Mouse (Mus musculus): ENCODE data around the gene Grid2. TPM values are rescaled to one million over a fixed set of nuclear protein-coding genes. Genes with fewer than 3 reads are reported as not detected.

Grid2 gene
- 0.40 and 0.44 TPM in 2 replicates for polyA plus RNA-seq (2015; fragmentation: Nextera tagmentation; extraction: Ambion mirVana)

GRCm38 (mm10) chr6:63255826-63256555 lies at the start of gene Grid2:
Gene Grid2 (plus strand): TSS chr6:63255876.
- no peak for ATAC-seq
- Histone ChIP-seq H3K9me3 (ENCODE audit: control insufficient read depth) (no peaks in the 10 kb centered on the region), H3K27ac (ENCODE audit: low read depth, low read length) (no peak within 1 kb of the TSS), H3K4me3 (ENCODE audit: low read depth, low read length) (peak within 1 kb of the TSS; percentile 59), H3K9ac (ENCODE audit: low read depth, low read length) (no peak within 1 kb of the TSS), H3K27me3 (replicated peaks; ENCODE audit: control insufficient read depth, insufficient read depth, low read length) (peaks cover 31% of the 10 kb centered on the region; the same call in 1 of the 2 replicates), H3K4me2 (replicated peaks; ENCODE audit: low read depth) (peak within 1 kb of the TSS; percentile 90), H3K36me3 (ENCODE audit: control insufficient read depth, insufficient read depth) (no peaks in the 10 kb centered on the region), H3K4me1 (replicated peaks; ENCODE audit: control insufficient read depth, insufficient read depth, low read length) (no peaks in the 10 kb centered on the region)
- TF ChIP-seq CTCF (IDR thresholded peaks at IDR 0.05; ENCODE audit: low read depth), result peak; percentile 13; the same call in 1 of the 2 replicates
- WGBS, result under 1% methylated on average over 71 of the region's 71 CpGs

GRCm38 (mm10) chr6:63250738-63251137 lies 4.9 kb upstream of the Grid2 start:
- Histone ChIP-seq H3K36me3 (ENCODE audit: control insufficient read depth, insufficient read depth) (no peaks in the 10 kb centered on the region), H3K27ac (ENCODE audit: low read depth, low read length) (no peak overlapping the region), H3K27me3 (replicated peaks; ENCODE audit: control insufficient read depth, insufficient read depth, low read length) (peaks cover 8% of the 10 kb centered on the region; the same call in 1 of the 2 replicates), H3K9me3 (ENCODE audit: control insufficient read depth) (no peaks in the 10 kb centered on the region), H3K9ac (ENCODE audit: low read depth, low read length) (no peak overlapping the region), H3K4me2 (replicated peaks; ENCODE audit: low read depth) (no peak overlapping the region), H3K4me1 (replicated peaks; ENCODE audit: control insufficient read depth, insufficient read depth, low read length) (no peaks in the 10 kb centered on the region), H3K4me3 (ENCODE audit: low read depth, low read length) (no peak overlapping the region)
- no peak for TF ChIP-seq CTCF (IDR thresholded peaks at IDR 0.05; ENCODE audit: low read depth)
- ATAC-seq, result no peak

GRCm38 (mm10) chr6:63256556-63257405 lies 1.1 kb downstream of the Grid2 start:
- ATAC-seq, result no peak
- under 1% methylated on average over 49 of the region's 49 CpGs for WGBS
- Histone ChIP-seq H3K4me3 (ENCODE audit: low read depth, low read length) (peak overlapping the region; percentile 59), H3K4me2 (replicated peaks; ENCODE audit: low read depth) (peak overlapping the region; percentile 90), H3K27ac (ENCODE audit: low read depth, low read length) (no peak overlapping the region), H3K4me1 (replicated peaks; ENCODE audit: control insufficient read depth, insufficient read depth, low read length) (no peaks in the 10 kb centered on the region), H3K36me3 (ENCODE audit: control insufficient read depth, insufficient read depth) (no peaks in the 10 kb centered on the region), H3K9ac (ENCODE audit: low read depth, low read length) (no peak overlapping the region), H3K9me3 (ENCODE audit: control insufficient read depth) (no peaks in the 10 kb centered on the region), H3K27me3 (replicated peaks; ENCODE audit: control insufficient read depth, insufficient read depth, low read length) (peaks cover 31% of the 10 kb centered on the region; the same call in 1 of the 2 replicates)
- TF ChIP-seq CTCF (IDR thresholded peaks at IDR 0.05; ENCODE audit: low read depth), result no peak

DNA sequence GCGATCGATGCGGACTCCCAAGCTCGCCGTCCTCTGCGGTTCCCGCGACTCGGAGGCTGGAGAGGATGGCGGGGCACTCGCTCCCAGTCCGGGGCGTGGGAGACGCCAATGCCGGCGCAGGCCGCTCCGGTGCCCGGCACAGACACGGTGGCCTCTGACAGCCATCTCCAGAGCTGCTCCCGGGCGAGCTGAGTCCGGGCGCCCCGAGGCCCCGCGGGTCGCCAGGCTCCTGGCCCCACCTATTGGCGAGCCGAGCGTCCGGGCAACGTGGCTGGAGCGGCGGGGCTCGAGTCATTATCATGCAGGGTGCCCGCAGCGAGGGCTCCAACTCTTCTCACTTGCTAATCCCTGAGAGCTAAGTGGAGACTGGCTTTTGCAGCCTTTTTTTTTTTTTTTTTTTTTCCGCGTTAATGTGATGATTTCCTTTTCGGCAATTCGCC lies 1.8 kb downstream of the Grid2 start:
- ATAC-seq, result peak; percentile 19; the same call in 1 of the 2 replicates
- TF ChIP-seq CTCF (IDR thresholded peaks at IDR 0.05; ENCODE audit: low read depth), result no peak

GRCm38 (mm10) chr6:63257876-63258275 lies 2.2 kb downstream of the Grid2 start:
- Histone ChIP-seq H3K9ac (ENCODE audit: low read depth, low read length) (no peak overlapping the region), H3K4me1 (replicated peaks; ENCODE audit: control insufficient read depth, insufficient read depth, low read length) (no peaks in the 10 kb centered on the region)
- 2% methylated on average over 11 of the region's 11 CpGs for WGBS

More for the DNA sequence above, 1.8 kb downstream of the Grid2 start:
- Histone ChIP-seq H3K27ac (ENCODE audit: low read depth, low read length) (no peak overlapping the region), H3K36me3 (ENCODE audit: control insufficient read depth, insufficient read depth) (no peaks in the 10 kb centered on the region), H3K9ac (ENCODE audit: low read depth, low read length) (no peak overlapping the region), H3K9me3 (ENCODE audit: control insufficient read depth) (no peaks in the 10 kb centered on the region), H3K4me3 (ENCODE audit: low read depth, low read length) (peak overlapping the region; percentile 59), H3K27me3 (replicated peaks; ENCODE audit: control insufficient read depth, insufficient read depth, low read length) (peaks cover 31% of the 10 kb centered on the region; the same call in 1 of the 2 replicates), H3K4me1 (replicated peaks; ENCODE audit: control insufficient read depth, insufficient read depth, low read length) (no peaks in the 10 kb centered on the region), H3K4me2 (replicated peaks; ENCODE audit: low read depth) (peak overlapping the region; percentile 90)
- WGBS, result under 1% methylated on average over 42 of the region's 42 CpGs

DNA sequence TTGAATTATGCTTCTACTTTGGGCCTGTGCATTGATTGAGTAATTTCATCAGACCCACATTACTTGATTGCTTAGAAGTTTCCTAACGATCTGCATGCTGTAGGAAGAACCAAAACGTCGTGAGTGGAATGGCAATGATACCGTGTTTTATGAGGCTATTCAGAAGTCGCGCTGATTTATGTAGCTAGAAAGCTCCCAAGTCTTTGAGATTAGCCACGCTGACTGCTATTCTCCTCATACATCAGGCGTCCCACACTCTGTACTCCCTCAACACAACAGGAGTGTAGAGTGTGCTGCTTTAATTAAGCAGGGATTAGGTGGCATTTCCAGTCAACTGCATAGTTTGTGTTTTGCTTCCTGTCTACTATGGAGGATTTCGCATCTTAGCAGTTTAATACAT lies 4.1 kb downstream of the Grid2 start:
- Histone ChIP-seq H3K36me3 (ENCODE audit: control insufficient read depth, insufficient read depth) (no peaks in the 10 kb centered on the region), H3K9ac (ENCODE audit: low read depth, low read length) (no peak overlapping the region), H3K4me3 (ENCODE audit: low read depth, low read length) (no peak overlapping the region), H3K27ac (ENCODE audit: low read depth, low read length) (no peak overlapping the region), H3K4me1 (replicated peaks; ENCODE audit: control insufficient read depth, insufficient read depth, low read length) (no peaks in the 10 kb centered on the region), H3K4me2 (replicated peaks; ENCODE audit: low read depth) (no peak overlapping the region), H3K27me3 (replicated peaks; ENCODE audit: control insufficient read depth, insufficient read depth, low read length) (peaks cover 27% of the 10 kb centered on the region; the same call in 1 of the 2 replicates), H3K9me3 (ENCODE audit: control insufficient read depth) (no peaks in the 10 kb centered on the region)
- no peak for TF ChIP-seq CTCF (IDR thresholded peaks at IDR 0.05; ENCODE audit: low read depth)
- WGBS, result 46% methylated on average over 9 of the region's 9 CpGs
- ATAC-seq, result no peak

More at GRCm38 (mm10) chr6:63257876-63258275, 2.2 kb downstream of the Grid2 start:
- Histone ChIP-seq H3K27ac (ENCODE audit: low read depth, low read length) (no peak overlapping the region), H3K27me3 (replicated peaks; ENCODE audit: control insufficient read depth, insufficient read depth, low read length) (peaks cover 31% of the 10 kb centered on the region; the same call in 1 of the 2 replicates), H3K36me3 (ENCODE audit: control insufficient read depth, insufficient read depth) (no peaks in the 10 kb centered on the region), H3K4me3 (ENCODE audit: low read depth, low read length) (peak overlapping the region; percentile 59), H3K4me2 (replicated peaks; ENCODE audit: low read depth) (peak overlapping the region; percentile 90), H3K9me3 (ENCODE audit: control insufficient read depth) (no peaks in the 10 kb centered on the region)
- no peak for TF ChIP-seq CTCF (IDR thresholded peaks at IDR 0.05; ENCODE audit: low read depth)
- no peak for ATAC-seq
